Mouse (Mus musculus) hindbrain, embryonic 16.5 days (tissue): ENCODE results near the gene Bbs9. TPM values are rescaled to one million over a fixed set of nuclear protein-coding genes. Genes with fewer than 3 reads are reported as not detected.

Experiments
- ATAC-seq: fragments of 200-750 bp; cut with Nextera tagmentation; 2 replicates; pipeline ENCODE4 v1.8.0; 2017; ENCODE audit warnings: moderate TSS enrichment, moderate library complexity
- H3K27ac ChIP-seq: fragments of 300-500 bp; sonication (generic); 2 replicates; pipeline ENCODE4 v1.5.1; 2014; ENCODE audit warnings: low read depth, mild to moderate bottlenecking, control low read depth, low read length, moderate library complexity
- H3K27me3 ChIP-seq: fragments of 300-500 bp; sonication (generic); replicated peaks from 2 replicates; pipeline ENCODE4 v1.6.1; 2014; ENCODE audit warnings: low read length; ENCODE audit not compliant: control insufficient read depth, insufficient read depth
- H3K36me3 ChIP-seq: fragments of 300-500 bp; sonication (generic); 2 replicates; pipeline ENCODE4 v1.6.1; 2014; ENCODE audit warnings: mild to moderate bottlenecking, low read length, moderate library complexity, mixed read lengths; ENCODE audit not compliant: control insufficient read depth, insufficient read depth
- H3K4me1 ChIP-seq: fragments of 300-500 bp; sonication (generic); 2 replicates; pipeline ENCODE4 v1.6.1; 2014; ENCODE audit warnings: low read depth, low read length; ENCODE audit not compliant: control insufficient read depth, insufficient read depth
- H3K4me2 ChIP-seq: fragments of 300-500 bp; sonication (generic); 2 replicates; pipeline ENCODE4 v1.6.1; 2014; ENCODE audit warnings: mild to moderate bottlenecking, low read length, control low read depth, moderate library complexity
- H3K4me3 ChIP-seq: fragments of 300-500 bp; sonication (generic); 2 replicates; pipeline ENCODE4 v1.5.1; 2014; ENCODE audit warnings: mild to moderate bottlenecking, low read length, control low read depth, moderate library complexity
- H3K9ac ChIP-seq: fragments of 300-500 bp; sonication (generic); 2 replicates; pipeline ENCODE4 v1.6.1; 2014; ENCODE audit warnings: low read depth, mild to moderate bottlenecking, control low read depth, low read length, moderate library complexity
- H3K9me3 ChIP-seq: fragments of 300-500 bp; sonication (generic); 2 replicates; pipeline ENCODE4 v1.6.1; 2014; ENCODE audit warnings: mild to moderate bottlenecking, low read length, moderate library complexity; ENCODE audit not compliant: control insufficient read depth
- WGBS: fragments of 180-500 bp; shearing (Covaris S2); extraction: QIAGEN DNeasy Blood & Tissue Kit; methylation state at CpG from one replicate; pipeline ENCODE4 v1.1.7; 2014; 5-methylcytosine and 5-hydroxymethylcytosine counted together
- polyA plus RNA-seq: library from polyadenylated mRNA; unstranded; fragments of >200 nt; fragmentation: Nextera tagmentation; extraction: Ambion mirVana; gene quantifications from 2 replicates; pipeline ENCODE4 v1.2.1, GENCODE M21; 2015

The Bbs9 gene
- polyA plus RNA-seq, 1 experiment from 2014 or later: 18.3 TPM

DNA sequence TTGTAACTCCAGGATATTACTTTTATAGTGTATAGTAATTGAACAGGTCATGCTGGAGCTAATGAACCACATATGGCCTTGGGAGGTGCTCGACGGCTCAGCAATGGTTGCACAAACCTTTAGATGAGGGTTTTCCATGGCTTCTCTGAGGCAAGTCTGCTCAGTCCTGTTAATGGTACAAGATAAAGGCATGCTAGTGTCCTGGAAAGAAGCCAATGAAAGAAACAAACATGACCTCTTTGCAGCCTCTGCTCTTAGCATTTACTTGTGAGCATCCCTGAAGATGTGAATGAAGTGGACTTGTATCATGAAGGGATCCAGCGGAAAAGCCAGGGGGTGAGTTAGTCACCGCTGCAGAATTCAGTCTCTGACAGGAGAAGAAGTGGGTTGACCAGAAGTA lies 64.0 kb downstream of the Bbs9 start:
- Histone ChIP-seq H3K9ac (no peak overlapping the region), H3K36me3 (no peaks in the 10 kb centered on the region), H3K9me3 (no peaks in the 10 kb centered on the region), H3K4me2 (no peak overlapping the region), H3K27me3 (no peaks in the 10 kb centered on the region), H3K4me3 (no peak overlapping the region), H3K27ac (no peak overlapping the region), H3K4me1 (no peaks in the 10 kb centered on the region)
- no peak for ATAC-seq
- WGBS: 85% methylated on average over 4 of the region's 4 CpGs

DNA sequence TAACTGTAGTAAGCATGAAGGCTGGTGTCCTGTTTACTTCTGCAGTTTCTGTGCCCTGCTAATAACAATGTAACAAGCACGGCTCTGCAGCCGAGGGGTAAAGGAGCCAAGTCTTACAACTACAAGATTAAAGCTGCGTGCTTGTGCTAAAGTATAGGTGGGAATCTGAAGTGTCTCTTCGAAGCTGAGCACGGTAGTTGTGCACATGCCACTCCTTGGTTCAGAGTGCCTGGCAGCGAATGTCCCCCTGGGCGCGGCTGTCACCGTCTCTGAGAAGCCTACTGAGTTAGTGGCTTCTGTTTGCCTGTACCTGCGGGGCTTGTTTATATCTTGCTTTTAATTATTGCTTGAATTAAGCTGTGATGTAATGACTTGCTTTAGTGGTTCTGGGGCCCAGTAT lies 65.6 kb downstream of the Bbs9 start:
- 77% methylated on average over 10 of the region's 10 CpGs for WGBS
- Histone ChIP-seq H3K27me3 (no peaks in the 10 kb centered on the region), H3K4me3 (no peak overlapping the region), H3K4me1 (no peaks in the 10 kb centered on the region), H3K9me3 (no peaks in the 10 kb centered on the region), H3K36me3 (no peaks in the 10 kb centered on the region), H3K9ac (no peak overlapping the region), H3K27ac (no peak overlapping the region), H3K4me2 (no peak overlapping the region)
- ATAC-seq: no peak

DNA sequence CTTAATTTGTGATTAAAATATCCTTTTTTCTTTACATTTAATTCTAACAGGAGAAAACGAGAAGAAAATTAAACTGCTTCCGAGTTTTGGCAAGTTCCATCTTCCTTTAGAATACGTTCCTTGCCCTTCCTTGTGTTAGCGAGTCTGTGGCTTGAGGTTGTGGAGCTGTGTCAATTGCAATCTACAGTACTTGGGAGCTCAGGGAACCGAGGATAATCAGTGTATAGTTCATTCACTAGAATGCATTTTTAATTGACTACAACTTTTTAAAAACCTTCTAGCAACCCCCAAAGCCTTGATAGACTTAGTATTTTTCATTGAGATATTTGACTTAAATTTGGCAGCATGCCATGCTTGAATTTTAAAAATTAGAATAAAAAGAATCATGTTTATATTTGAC lies 68.0 kb downstream of the Bbs9 start:
- H3K9me3 ChIP-seq: no peaks in the 10 kb centered on the region
- no peaks in the 10 kb centered on the region for H3K36me3 ChIP-seq
- no peak overlapping the region for H3K9ac ChIP-seq
- no peak overlapping the region for H3K4me2 ChIP-seq
- no peak for ATAC-seq
- H3K27me3 ChIP-seq: no peaks in the 10 kb centered on the region
- no peak overlapping the region for H3K27ac ChIP-seq
- H3K4me3 ChIP-seq: no peak overlapping the region
- WGBS: 53% methylated on average over 5 of the region's 5 CpGs
- H3K4me1 ChIP-seq: no peaks in the 10 kb centered on the region

DNA sequence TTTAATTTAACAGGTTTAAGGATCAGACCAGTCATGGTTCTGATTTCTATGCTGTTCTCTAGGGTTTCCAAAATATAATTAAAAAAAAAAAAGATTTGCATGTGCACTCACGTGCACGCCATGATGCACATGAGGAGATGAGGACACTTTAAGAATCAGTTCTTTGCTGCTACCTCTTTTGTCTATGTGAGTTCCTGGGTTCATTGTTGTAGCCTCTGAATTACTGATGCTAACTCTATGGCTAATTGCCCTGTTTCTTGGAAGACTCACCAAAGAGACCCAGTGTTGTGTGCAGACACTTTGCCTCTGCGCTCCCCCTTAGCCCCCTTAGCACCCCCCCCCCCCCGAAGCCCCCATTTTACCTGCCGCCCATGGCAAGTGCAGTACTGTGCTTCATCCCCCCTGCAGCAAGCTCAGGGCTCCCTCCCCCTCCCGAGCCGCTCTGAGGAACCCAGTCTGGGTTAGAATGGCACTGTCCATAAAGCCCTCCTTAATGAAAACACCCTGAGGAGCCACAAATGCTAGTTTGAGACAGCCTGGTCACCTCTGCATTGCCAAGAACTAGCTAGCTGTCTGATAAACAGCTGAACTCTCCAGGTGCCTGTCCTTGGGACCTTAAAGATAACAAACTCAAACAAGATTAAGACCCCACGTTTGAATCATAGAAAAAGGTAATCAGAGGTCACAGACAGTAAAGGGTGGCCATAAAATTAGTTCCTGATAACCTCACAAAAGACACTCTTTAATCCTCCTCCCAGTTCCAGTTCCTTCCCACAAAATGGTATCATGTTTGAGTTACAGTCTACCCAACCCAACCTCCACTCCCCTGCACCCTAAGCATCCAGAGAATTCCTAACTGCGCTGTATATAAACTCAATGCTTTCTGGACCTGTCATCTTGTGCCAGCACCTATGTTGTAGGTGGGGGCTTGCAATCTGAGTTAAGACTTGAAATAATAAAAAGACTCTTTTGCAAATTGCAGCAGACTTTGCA lies 69.1 kb downstream of the Bbs9 start:
- H3K9me3 ChIP-seq: no peaks in the 10 kb centered on the region
- no peaks in the 10 kb centered on the region for H3K36me3 ChIP-seq
- H3K9ac ChIP-seq: no peak overlapping the region
- H3K4me2 ChIP-seq: no peak overlapping the region
- WGBS: 63% methylated on average over 9 of the region's 9 CpGs
- H3K4me3 ChIP-seq: no peak overlapping the region
- ATAC-seq: no peak
- H3K4me1 ChIP-seq: no peaks in the 10 kb centered on the region
- no peak overlapping the region for H3K27ac ChIP-seq
- H3K27me3 ChIP-seq: no peaks in the 10 kb centered on the region

DNA sequence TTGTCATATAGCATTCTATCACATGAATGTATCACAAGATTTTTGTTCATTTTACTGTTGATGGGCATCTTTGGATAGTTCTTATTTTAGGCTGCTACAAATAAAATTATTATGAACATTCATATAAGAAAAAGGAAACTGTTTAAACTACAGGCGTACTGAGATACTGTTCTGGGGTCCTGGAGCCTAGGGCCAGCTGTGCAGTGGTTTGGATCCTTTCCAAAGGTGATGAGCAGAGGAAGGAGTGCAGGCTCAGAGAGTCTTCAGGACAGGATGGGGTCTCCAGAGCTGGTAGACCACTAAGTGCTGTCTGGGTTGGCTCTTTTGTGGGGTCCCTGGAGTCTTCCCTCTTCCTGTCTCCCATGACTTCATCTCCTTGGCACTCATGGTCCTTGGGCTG lies 75.8 kb downstream of the Bbs9 start:
- Histone ChIP-seq H3K9ac (no peak overlapping the region), H3K27ac (no peak overlapping the region), H3K36me3 (no peaks in the 10 kb centered on the region), H3K27me3 (no peaks in the 10 kb centered on the region), H3K4me3 (no peak overlapping the region), H3K4me2 (no peak overlapping the region), H3K4me1 (no peaks in the 10 kb centered on the region), H3K9me3 (no peaks in the 10 kb centered on the region)
- 67% methylated on average over 1 of the region's 1 CpGs for WGBS
- no peak for ATAC-seq

DNA sequence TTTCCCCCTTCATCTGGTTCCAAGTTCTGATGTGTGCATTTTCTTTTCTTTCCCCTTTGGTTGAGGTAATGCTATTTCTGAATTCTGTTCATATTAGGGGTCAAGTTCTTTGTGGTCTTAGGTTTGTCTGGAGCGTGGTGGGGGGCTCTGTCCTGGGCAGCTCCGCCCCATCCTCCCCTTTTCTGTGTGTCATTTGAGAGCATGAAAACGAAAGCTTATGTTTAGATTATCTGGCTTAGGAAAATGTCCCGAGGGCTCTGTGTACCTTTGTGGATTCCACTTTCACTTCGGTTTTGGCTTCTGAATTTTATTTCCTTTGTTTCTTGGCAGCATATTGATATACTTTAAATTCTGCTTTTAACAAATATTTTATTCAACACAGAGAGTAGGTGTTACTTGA lies 80.6 kb downstream of the Bbs9 start:
- H3K4me2 ChIP-seq: no peak overlapping the region
- no peak for ATAC-seq
- no peak overlapping the region for H3K9ac ChIP-seq
- no peaks in the 10 kb centered on the region for H3K4me1 ChIP-seq
- no peak overlapping the region for H3K27ac ChIP-seq
- H3K27me3 ChIP-seq: no peaks in the 10 kb centered on the region
- no peaks in the 10 kb centered on the region for H3K9me3 ChIP-seq
- no peaks in the 10 kb centered on the region for H3K36me3 ChIP-seq
- no peak overlapping the region for H3K4me3 ChIP-seq
- 72% methylated on average over 5 of the region's 5 CpGs for WGBS

DNA sequence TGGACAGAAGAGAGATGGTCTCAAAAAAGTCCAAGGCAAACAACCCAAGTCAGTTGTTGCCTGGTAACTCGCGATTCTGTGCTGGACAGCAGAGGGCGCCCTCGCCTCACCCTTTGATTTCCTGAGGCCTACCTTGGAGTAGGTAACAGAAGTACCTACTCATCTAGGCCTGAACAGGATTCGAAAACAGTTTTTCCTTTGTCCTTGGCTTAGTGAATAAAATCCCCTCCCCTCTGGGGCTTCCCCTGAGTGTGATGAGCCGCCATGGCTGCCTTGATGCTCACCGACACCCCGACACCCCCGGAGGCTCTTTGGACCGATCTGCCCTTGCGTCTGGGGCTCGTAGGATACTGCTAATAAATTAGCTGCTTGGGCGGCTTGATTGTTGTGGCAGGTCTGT lies 82.0 kb downstream of the Bbs9 start:
- 56% methylated on average over 13 of the region's 13 CpGs for WGBS

DNA sequence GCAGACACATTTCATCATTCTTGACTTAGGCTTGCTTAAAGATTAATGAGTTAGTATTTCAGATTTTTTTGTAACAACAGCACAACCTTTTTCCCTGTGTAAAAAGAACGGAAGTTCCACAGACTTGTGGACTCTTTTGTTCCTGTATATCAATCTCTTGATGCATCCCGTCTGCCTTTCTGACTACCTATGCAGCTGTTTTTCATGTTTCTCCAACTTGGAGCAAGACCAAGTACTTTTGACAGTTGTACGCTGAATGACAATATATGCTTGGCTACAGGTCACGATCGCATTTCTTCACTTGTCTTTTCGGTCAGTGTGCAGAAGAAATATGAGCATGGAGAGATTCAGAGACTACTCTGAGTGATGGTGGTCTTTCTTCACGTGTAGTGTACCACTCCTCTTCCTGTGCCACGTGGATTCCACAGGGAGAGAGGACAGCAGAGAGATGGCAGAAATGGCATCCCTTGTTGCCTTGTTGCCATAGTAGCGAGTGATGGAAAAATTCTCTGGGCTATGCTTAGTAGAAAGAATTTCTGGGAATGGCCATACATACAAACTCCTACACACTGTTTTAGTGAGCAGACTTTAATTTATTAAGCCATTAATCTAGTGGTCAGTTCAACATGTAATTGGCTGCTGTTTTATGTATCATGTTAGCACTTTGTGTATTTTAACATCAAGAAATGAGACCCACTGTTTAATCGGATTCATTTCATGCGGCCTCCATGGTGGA lies 88.3 kb downstream of the Bbs9 start:
- Histone ChIP-seq H3K4me2 (no peak overlapping the region), H3K9ac (no peak overlapping the region), H3K4me3 (no peak overlapping the region), H3K36me3 (no peaks in the 10 kb centered on the region), H3K4me1 (no peaks in the 10 kb centered on the region), H3K27ac (no peak overlapping the region), H3K9me3 (peaks cover 7% of the 10 kb centered on the region), H3K27me3 (no peaks in the 10 kb centered on the region)
- ATAC-seq: no peak
- 81% methylated on average over 11 of the region's 11 CpGs for WGBS

More for the DNA sequence above, 82.0 kb downstream of the Bbs9 start:
- peak; percentile 40; the same call in 1 of the 2 replicates for ATAC-seq
- Histone ChIP-seq H3K27me3 (no peaks in the 10 kb centered on the region), H3K36me3 (no peaks in the 10 kb centered on the region), H3K4me3 (no peak overlapping the region), H3K27ac (no peak overlapping the region), H3K9me3 (no peaks in the 10 kb centered on the region), H3K4me1 (no peaks in the 10 kb centered on the region), H3K4me2 (no peak overlapping the region), H3K9ac (no peak overlapping the region)

DNA sequence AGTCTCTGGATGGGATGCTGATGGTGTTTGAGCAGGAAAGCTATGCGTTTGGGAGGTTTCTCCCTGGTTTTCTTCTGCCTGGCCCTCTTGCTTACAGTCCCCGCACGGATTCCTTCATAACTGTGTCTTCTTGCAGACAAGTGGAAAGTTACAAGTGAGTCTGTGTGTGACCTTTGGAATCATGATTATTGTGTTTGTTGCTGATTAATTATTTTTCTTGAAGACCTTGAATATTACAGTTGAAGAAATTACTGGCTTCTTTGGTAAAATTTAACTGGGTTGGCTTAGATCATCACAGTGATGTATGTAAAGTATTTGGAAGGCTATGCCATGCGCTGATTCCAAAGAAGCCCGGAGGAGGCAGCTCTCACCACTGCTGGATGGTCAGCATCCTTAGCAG lies 92.2 kb downstream of the Bbs9 start:
- Histone ChIP-seq H3K27me3 (no peaks in the 10 kb centered on the region), H3K27ac (no peak overlapping the region), H3K4me2 (no peak overlapping the region), H3K36me3 (no peaks in the 10 kb centered on the region), H3K4me1 (no peaks in the 10 kb centered on the region), H3K9ac (no peak overlapping the region), H3K9me3 (peaks cover 7% of the 10 kb centered on the region), H3K4me3 (no peak overlapping the region)
- 97% methylated on average over 5 of the region's 5 CpGs for WGBS
- no peak for ATAC-seq
